Mouse (Mus musculus) liver, adult 2 months (tissue): ENCODE data around the gene Zfp729a.

Experiments
- CTCF ChIP-seq: fragments of 200-500 bp; IDR thresholded peaks from 2 replicates; pipeline ENCODE4 v1.5.1; 2011; ENCODE audit warnings: low read depth, low read length, control low read depth
- POLR2A ChIP-seq: fragments of 200-500 bp; IDR thresholded peaks from 2 replicates; pipeline ENCODE4 v1.6.1; 2011; ENCODE audit warnings: low read length, control low read depth; ENCODE audit not compliant: insufficient read depth; ENCODE audit errors: extremely low read depth

DNA sequence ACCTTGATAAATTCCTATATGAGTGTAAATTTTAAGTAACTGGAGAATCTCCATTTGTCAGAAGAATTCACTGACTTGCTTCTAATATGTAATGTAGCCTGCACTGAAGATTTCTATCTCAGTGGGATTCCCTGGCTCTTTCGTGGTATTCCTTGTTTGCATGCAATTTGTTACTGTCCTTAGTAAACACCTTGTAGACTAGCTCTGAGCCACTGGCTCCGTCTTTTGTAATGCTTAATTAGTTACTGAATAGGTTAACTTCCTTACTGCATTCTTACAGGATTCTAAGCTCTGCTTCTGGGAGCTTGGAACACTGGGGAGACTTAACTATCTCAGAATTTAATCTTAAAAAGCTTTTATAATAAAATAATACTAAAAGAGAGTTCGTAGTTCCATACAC, 14.9 kb upstream of the Zfp729a start:
- TF ChIP-seq CTCF, result no peak
- TF ChIP-seq POLR2A, result no peak
